Comparison of ENCODE assay signal across 8 mouse cellular contexts in the genomic region with DNA sequence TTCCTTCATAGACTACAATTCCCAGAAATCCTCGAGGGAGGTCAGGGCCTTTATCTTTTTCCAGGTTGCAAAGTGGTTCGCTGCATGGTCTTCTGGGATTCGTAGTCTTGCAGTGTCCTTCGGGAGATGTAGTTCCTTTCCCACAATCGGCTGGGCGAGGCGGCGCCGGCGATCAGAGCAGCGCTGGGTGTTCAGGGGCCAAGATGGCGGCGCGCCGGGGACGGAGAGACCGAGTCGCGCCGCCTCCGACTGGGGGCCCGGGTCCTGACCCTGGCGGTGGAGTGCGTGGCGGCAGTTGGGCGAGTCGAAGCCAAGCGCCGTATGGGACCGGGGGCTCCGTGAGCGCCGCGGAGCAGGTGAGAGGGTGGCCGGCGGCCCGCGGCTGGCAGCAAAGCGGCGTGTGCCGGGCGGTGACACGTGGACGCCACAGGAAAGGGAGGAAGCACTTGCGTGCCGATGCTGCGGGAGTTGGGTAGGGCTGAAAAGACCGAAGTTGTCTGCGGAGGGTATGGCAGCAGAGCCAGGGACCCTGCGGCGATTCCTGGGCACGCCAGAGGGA. TPM values are rescaled to one million over a fixed set of nuclear protein-coding genes. Genes with fewer than 3 reads are reported as not detected.
A peak's percentile ranks its signal among the peaks of the same experiment; 100 is the strongest.
DNase-seq lines count a peak whose midpoint lies in the region; ATAC-seq and TF ChIP-seq lines count a peak whose summit lies in the region.

No protein-coding gene starts in this region.

- no peak for TF ChIP-seq CTCF in C2C12 (IDR thresholded peaks at IDR 0.05; ENCODE audit: control insufficient read depth, insufficient read depth, insufficient read length)
- TF ChIP-seq CTCF in brain, embryonic 14.5 days (IDR thresholded peaks at IDR 0.05; ENCODE audit: borderline replicate concordance, extremely low read depth, insufficient read depth, insufficient read length), result no peak
- TF ChIP-seq CTCF in liver, adult 2 months (IDR thresholded peaks at IDR 0.05; ENCODE audit: low read depth, low read length), result no peak

- H3K79me3 ChIP-seq in C2C12 (ENCODE audit: low read depth), result peaks cover 48% of the 10 kb centered on the region

- peaks cover 60% of the 10 kb centered on the region for H3K4me1 ChIP-seq in erythroblast, embryonic 14.5 days (ENCODE audit: control insufficient read depth)
- peaks cover 7% of the 10 kb centered on the region for H3K4me1 ChIP-seq in heart, embryonic 11.5 days (ENCODE audit: control insufficient read depth, insufficient read depth, low read length)
- peaks cover 11% of the 10 kb centered on the region for H3K4me1 ChIP-seq in kidney, embryonic 16.5 days (ENCODE audit: insufficient read depth, low read length)
- H3K4me1 ChIP-seq in liver, adult 2 months (ENCODE audit: control insufficient read depth, insufficient read depth, low read length), result peaks cover 3% of the 10 kb centered on the region

- peak overlapping the region; percentile 87 for H3K4me2 ChIP-seq in heart, embryonic 11.5 days
- peak overlapping the region; percentile 64 for H3K4me2 ChIP-seq in kidney, embryonic 16.5 days (replicated peaks; ENCODE audit: low read depth, low read length)
- peak overlapping the region; percentile 61 for H3K4me2 ChIP-seq in myocyte (ENCODE audit: low read depth)

- H3K4me3 ChIP-seq in C2C12 (ENCODE audit: insufficient read depth, poor library complexity, severe bottlenecking) (peak overlapping the region; percentile 96), myocyte (peak overlapping the region; percentile 83)
- peak overlapping the region; percentile 98 for H3K4me3 ChIP-seq in erythroblast, embryonic 14.5 days (replicated peaks)
- H3K4me3 ChIP-seq in heart, embryonic 11.5 days (ENCODE audit: low read depth, low read length), result peak overlapping the region; percentile 85
- peak overlapping the region; percentile 91 for H3K4me3 ChIP-seq in kidney, embryonic 16.5 days (ENCODE audit: low read length)
- H3K4me3 ChIP-seq in liver, adult 2 months (ENCODE audit: insufficient read depth, low read depth, low read length), result peak overlapping the region; percentile 95

- H3K27me3 ChIP-seq in C2C12 (ENCODE audit: control insufficient read depth, insufficient read depth, insufficient read length) (no peaks in the 10 kb centered on the region), myocyte (ENCODE audit: control insufficient read depth, insufficient read depth, insufficient read length) (no peaks in the 10 kb centered on the region)
- H3K27me3 ChIP-seq in erythroblast, embryonic 14.5 days (ENCODE audit: control insufficient read depth), result no peaks in the 10 kb centered on the region
- H3K27me3 ChIP-seq in heart, embryonic 11.5 days (ENCODE audit: control insufficient read depth, insufficient read depth, low read length), result no peaks in the 10 kb centered on the region
- H3K27me3 ChIP-seq in kidney, embryonic 16.5 days (ENCODE audit: insufficient read depth, low read length), result no peaks in the 10 kb centered on the region
- no peaks in the 10 kb centered on the region for H3K27me3 ChIP-seq in liver, adult 2 months (ENCODE audit: control insufficient read depth, insufficient read depth, low read length)
- H3K27me3 ChIP-seq in splenic B cell, adult 2 months (ENCODE audit: control insufficient read depth, insufficient read depth, low read length, poor library complexity, severe bottlenecking), result no peaks in the 10 kb centered on the region

- DNase-seq in brain, embryonic 14.5 days (ENCODE audit: low read depth), result peak; percentile 99
- DNase-seq in liver, adult 2 months (ENCODE audit: extremely low read depth, low read depth, low spot score), result peak; percentile 97
- peak; percentile 95 for DNase-seq in splenic B cell, adult 2 months (ENCODE audit: low read depth, low spot score)

- H3ac ChIP-seq in C2C12 (ENCODE audit: control insufficient read depth, insufficient read length, low read depth) (peak overlapping the region; percentile 83), myocyte (ENCODE audit: control insufficient read depth, insufficient read length) (peak overlapping the region; percentile 53)

- peak overlapping the region; percentile 96 for H3K27ac ChIP-seq in heart, embryonic 11.5 days (ENCODE audit: low read depth, low read length)
- peak overlapping the region; percentile 95 for H3K27ac ChIP-seq in kidney, embryonic 16.5 days (ENCODE audit: low read length)
- H3K27ac ChIP-seq in liver, adult 2 months (replicated peaks; ENCODE audit: insufficient read depth, low read depth, low read length), result peak overlapping the region; percentile 88

- H3K36me3 ChIP-seq in C2C12 (ENCODE audit: control insufficient read depth, insufficient read depth) (peaks cover 19% of the 10 kb centered on the region), myocyte (ENCODE audit: control insufficient read depth, insufficient read depth) (peaks cover under 1% of the 10 kb centered on the region)
- peaks cover 24% of the 10 kb centered on the region for H3K36me3 ChIP-seq in erythroblast, embryonic 14.5 days (ENCODE audit: control insufficient read depth)
- no peaks in the 10 kb centered on the region for H3K36me3 ChIP-seq in heart, embryonic 11.5 days (ENCODE audit: control insufficient read depth, insufficient read depth, low read length)
- H3K36me3 ChIP-seq in kidney, embryonic 16.5 days (ENCODE audit: insufficient read depth, low read length), result peaks cover 1% of the 10 kb centered on the region; the same call in 1 of the 2 replicates
- no peaks in the 10 kb centered on the region for H3K36me3 ChIP-seq in liver, adult 2 months (ENCODE audit: control insufficient read depth, insufficient read depth, low read length)
- no peaks in the 10 kb centered on the region for H3K36me3 ChIP-seq in splenic B cell, adult 2 months (ENCODE audit: control insufficient read depth, insufficient read depth, low read length, poor library complexity, severe bottlenecking)

- peak; percentile 78 for TF ChIP-seq POLR2A in brain, embryonic 14.5 days (IDR thresholded peaks at IDR 0.05; ENCODE audit: borderline replicate concordance, extremely low read depth, insufficient read depth, insufficient read length, poor library complexity, severe bottlenecking)
- peak; percentile 47; the same call in 1 of the 2 replicates for TF ChIP-seq POLR2A in liver, adult 2 months (IDR thresholded peaks at IDR 0.05; ENCODE audit: extremely low read depth, insufficient read depth, low read length)
- peak; percentile 81 for TF ChIP-seq POLR2A in myocyte (IDR thresholded peaks at IDR 0.05; ENCODE audit: insufficient read length, low read depth)

- H3K79me2 ChIP-seq in C2C12 (ENCODE audit: control insufficient read depth, insufficient read depth) (peaks cover 53% of the 10 kb centered on the region), myocyte (ENCODE audit: control insufficient read depth, insufficient read depth) (peaks cover 45% of the 10 kb centered on the region)
- H3K79me2 ChIP-seq in liver, adult 2 months (ENCODE audit: control insufficient read depth, insufficient read depth, low read length), result peaks cover 18% of the 10 kb centered on the region; the same call in 1 of the 2 replicates

- H3K9ac ChIP-seq in heart, embryonic 11.5 days (ENCODE audit: low read depth, low read length), result peak overlapping the region; percentile 94
- H3K9ac ChIP-seq in kidney, embryonic 16.5 days (replicated peaks; ENCODE audit: low read length), result peak overlapping the region; percentile 81
- H3K9ac ChIP-seq in liver, adult 2 months (ENCODE audit: low read depth, low read length), result peak overlapping the region; percentile 96

- ATAC-seq in heart, embryonic 11.5 days (replicated peaks; ENCODE audit: insufficient number of reproducible peaks, low FRiP score, low TSS enrichment), result peak; percentile 94
- peak; percentile 97 for ATAC-seq in kidney, embryonic 16.5 days (ENCODE audit: low FRiP score, low TSS enrichment)

- peaks cover 4% of the 10 kb centered on the region for H3K9me3 ChIP-seq in erythroblast, embryonic 14.5 days (ENCODE audit: control insufficient read depth, low read length)
- H3K9me3 ChIP-seq in heart, embryonic 11.5 days (replicated peaks; ENCODE audit: control insufficient read depth, low read length), result no peaks in the 10 kb centered on the region
- H3K9me3 ChIP-seq in kidney, embryonic 16.5 days (ENCODE audit: low read length), result no peaks in the 10 kb centered on the region

- 0% methylated on average over 52 of the region's 52 CpGs for WGBS in heart, embryonic 11.5 days (ENCODE audit: insufficient replicate concordance)
- under 1% methylated on average over 52 of the region's 52 CpGs for WGBS in kidney, embryonic 16.5 days
- WGBS in liver, adult 2 months, result under 1% methylated on average over 52 of the region's 52 CpGs

RNA-seq across cellular contexts. Expression of a gene that starts 11.5 kb away (rescaled TPM):
- polyA plus RNA-seq in C2C12 (2012; fragmentation: generic; extraction: Trizol), result 80.5 TPM
- 404 and 531 TPM in 2 replicates for polyA plus RNA-seq in brain, embryonic 14.5 days (2012; rRNA removed)
- polyA plus RNA-seq in erythroblast, embryonic 14.5 days (2012), result 65.5 and 65.9 TPM in 2 replicates
- polyA plus RNA-seq in heart, embryonic 11.5 days (2014; fragmentation: Nextera tagmentation; extraction: Ambion mirVana), result 53.6 and 59.7 TPM in 2 replicates
- 57.0 and 88.2 TPM in 2 replicates for polyA plus RNA-seq in kidney, embryonic 16.5 days (2015; fragmentation: Nextera tagmentation; extraction: Ambion mirVana)
- total RNA-seq in liver, adult 2 months (2014; rRNA removed), result 14.9 and 18.1 TPM in 2 replicates
- polyA plus RNA-seq in liver, adult 2 months (2012; rRNA removed), result 27.9 and 42.1 TPM in 2 replicates
- polyA plus RNA-seq in myocyte (2012; fragmentation: generic; extraction: Trizol), result 68.7 TPM

RNA-seq across cellular contexts. Expression of a gene that starts 11.8 kb away (rescaled TPM):
- polyA plus RNA-seq in C2C12 (2012; fragmentation: generic; extraction: Trizol) (30.6 TPM), myocyte (2012; fragmentation: generic; extraction: Trizol) (19.7 TPM)
- 24.0 and 30.1 TPM in 2 replicates for polyA plus RNA-seq in brain, embryonic 14.5 days (2012; rRNA removed)
- 1.9 and 3.3 TPM in 2 replicates for polyA plus RNA-seq in erythroblast, embryonic 14.5 days (2012)
- polyA plus RNA-seq in heart, embryonic 11.5 days (2014; fragmentation: Nextera tagmentation; extraction: Ambion mirVana), result 36.8 and 46.7 TPM in 2 replicates
- polyA plus RNA-seq in kidney, embryonic 16.5 days (2015; fragmentation: Nextera tagmentation; extraction: Ambion mirVana), result 34.2 and 36.2 TPM in 2 replicates
- 1.1 and 2.1 TPM in 2 replicates for total RNA-seq in liver, adult 2 months (2014; rRNA removed)
- polyA plus RNA-seq in liver, adult 2 months (2012; rRNA removed), result 5.0 and 11.7 TPM in 2 replicates

RNA-seq across cellular contexts. Expression of a gene that starts 19.2 kb away (rescaled TPM):
- polyA plus RNA-seq in C2C12 (2012; fragmentation: generic; extraction: Trizol), result 74.3 TPM
- polyA plus RNA-seq in brain, embryonic 14.5 days (2012; rRNA removed), result 41.4 and 54.5 TPM in 2 replicates
- 3.1 and 3.4 TPM in 2 replicates for polyA plus RNA-seq in erythroblast, embryonic 14.5 days (2012)
- polyA plus RNA-seq in heart, embryonic 11.5 days (2014; fragmentation: Nextera tagmentation; extraction: Ambion mirVana), result 64.1 and 65.4 TPM in 2 replicates
- polyA plus RNA-seq in kidney, embryonic 16.5 days (2015; fragmentation: Nextera tagmentation; extraction: Ambion mirVana), result 85.7 and 93.2 TPM in 2 replicates
- 3.4 and 3.8 TPM in 2 replicates for total RNA-seq in liver, adult 2 months (2014; rRNA removed)
- polyA plus RNA-seq in liver, adult 2 months (2012; rRNA removed), result 5.6 and 7.3 TPM in 2 replicates
- 30.9 TPM for polyA plus RNA-seq in myocyte (2012; fragmentation: generic; extraction: Trizol)

RNA-seq across cellular contexts. Expression of a gene that starts 53.2 kb away (rescaled TPM):
- 14.6 TPM for polyA plus RNA-seq in C2C12 (2012; fragmentation: generic; extraction: Trizol)
- polyA plus RNA-seq in brain, embryonic 14.5 days (2012; rRNA removed), result 1.6 and 2.1 TPM in 2 replicates
- 0.04 and 0.06 TPM in 2 replicates for polyA plus RNA-seq in erythroblast, embryonic 14.5 days (2012)
- polyA plus RNA-seq in heart, embryonic 11.5 days (2014; fragmentation: Nextera tagmentation; extraction: Ambion mirVana), result 3.0 and 3.6 TPM in 2 replicates
- polyA plus RNA-seq in kidney, embryonic 16.5 days (2015; fragmentation: Nextera tagmentation; extraction: Ambion mirVana), result 9.8 and 10.5 TPM in 2 replicates
- 2.3 and 2.9 TPM in 2 replicates for total RNA-seq in liver, adult 2 months (2014; rRNA removed)
- 3.2 TPM in 2 replicates for polyA plus RNA-seq in liver, adult 2 months (2012; rRNA removed)
- polyA plus RNA-seq in myocyte (2012; fragmentation: generic; extraction: Trizol), result 12.0 TPM

RNA-seq across cellular contexts. Expression of a gene that starts 58.2 kb away (rescaled TPM):
- 6.4 TPM for polyA plus RNA-seq in C2C12 (2012; fragmentation: generic; extraction: Trizol)
- polyA plus RNA-seq in brain, embryonic 14.5 days (2012; rRNA removed), result 19.6 and 22.0 TPM in 2 replicates
- 0.07 TPM in 1 of 2 replicates, not detected in the other for polyA plus RNA-seq in erythroblast, embryonic 14.5 days (2012)
- 9.6 and 11.9 TPM in 2 replicates for polyA plus RNA-seq in heart, embryonic 11.5 days (2014; fragmentation: Nextera tagmentation; extraction: Ambion mirVana)
- polyA plus RNA-seq in kidney, embryonic 16.5 days (2015; fragmentation: Nextera tagmentation; extraction: Ambion mirVana), result 20.9 and 21.9 TPM in 2 replicates
- 3.8 and 4.2 TPM in 2 replicates for total RNA-seq in liver, adult 2 months (2014; rRNA removed)
- 4.9 and 5.2 TPM in 2 replicates for polyA plus RNA-seq in liver, adult 2 months (2012; rRNA removed)
- 9.7 TPM for polyA plus RNA-seq in myocyte (2012; fragmentation: generic; extraction: Trizol)

Comparison
In these comparisons a context has a peak if more than half of its experiments do, and no peak if none do; other contexts are left out.
1. Peak in every context shown above with its lines: DNase-seq, ATAC-seq, H3K4me3 ChIP-seq and H3K27ac ChIP-seq.